Mouse (Mus musculus): Measurements from ENCODE around the gene Atp2a2.

- TF ChIP-seq CTCF (IDR thresholded peaks at IDR 0.05; ENCODE audit: low read depth, low read length), result no peak
- TF ChIP-seq POLR2A (IDR thresholded peaks at IDR 0.05; ENCODE audit: extremely low read depth, insufficient read depth, low read length), result no peak
Measured at GRCm38 (mm10) chr5:122447857-122448256, 54.2 kb downstream of the Atp2a2 start.

Measured in liver, adult 2 months (tissue).